Comparison of ENCODE assay signal across 17 mouse cellular contexts in genomic region chr2:132266086-132266485, GRCm38 (mm10). TPM values are rescaled to one million over a fixed set of nuclear protein-coding genes. Genes with fewer than 3 reads are reported as not detected.
A peak's percentile ranks its signal among the peaks of the same experiment; 100 is the strongest.
DNase-seq lines count a peak whose midpoint lies in the region; ATAC-seq lines count a peak whose summit lies in the region.
"Had no signal": no experiment of that assay in that cellular context is flagged by ENCODE, and none has a peak within 500 bp of the region (broad histone marks: within the 10 kb centered on the region; RNA-seq: fewer than 3 reads in every experiment).

No protein-coding gene starts in this region.

- no peaks in the 10 kb centered on the region for H3K36me3 ChIP-seq in hindbrain, embryonic 12.5 days
- H3K36me3 ChIP-seq: embryonic facial prominence, embryonic 10.5 days; kidney, embryonic 15.5 days; neural tube, embryonic 12.5 days had no signal

- H3K4me3 ChIP-seq in hindbrain, embryonic 12.5 days = no peak overlapping the region
- H3K4me3 ChIP-seq: embryonic facial prominence, embryonic 10.5 days; forebrain, embryonic 13.5 days; kidney, embryonic 15.5 days; neural tube, embryonic 12.5 days had no signal

- no peak overlapping the region for H3K4me2 ChIP-seq in hindbrain, embryonic 12.5 days (replicated peaks)
- H3K4me2 ChIP-seq: forebrain, embryonic 13.5 days; hindbrain, embryonic 14.5 days; kidney, embryonic 15.5 days; neural tube, embryonic 12.5 days had no signal

- peaks cover 14% of the 10 kb centered on the region for H3K4me1 ChIP-seq in hindbrain, embryonic 12.5 days

- peak; percentile 19 for DNase-seq in lung, postnatal 10 days
- no peak for DNase-seq in lung, postnatal 14 days
- DNase-seq in c-Kit-positive CD71-positive TER-119-positive erythroid progenitor cells, embryonic 14.5 days (ENCODE audit: low spot score) = no peak
- DNase-seq in Muller cell, postnatal 12 days (ENCODE audit: inconsistent ontology term) = no peak
- DNase-seq: adrenal gland, postnatal 25 days; cerebellum, postnatal 14 days; left cerebral cortex, postnatal 4 days had no signal

- no peak overlapping the region for H3K9ac ChIP-seq in hindbrain, embryonic 12.5 days
- H3K9ac ChIP-seq: forebrain, embryonic 13.5 days; hindbrain, embryonic 14.5 days; kidney, embryonic 15.5 days; liver, embryonic 14.5 days; neural tube, embryonic 12.5 days had no signal

- no peaks in the 10 kb centered on the region for H3K9me3 ChIP-seq in hindbrain, embryonic 12.5 days (replicated peaks)
- H3K9me3 ChIP-seq: embryonic facial prominence, embryonic 10.5 days; forebrain, embryonic 13.5 days; kidney, embryonic 15.5 days; neural tube, embryonic 12.5 days had no signal

- 95% methylated on average over 3 of the region's 3 CpGs for WGBS in hindbrain, embryonic 12.5 days

- H3K27me3 ChIP-seq in hindbrain, embryonic 12.5 days = no peaks in the 10 kb centered on the region
- H3K27me3 ChIP-seq: forebrain, embryonic 13.5 days; kidney, embryonic 15.5 days; neural tube, embryonic 12.5 days had no signal

- H3K27ac ChIP-seq in hindbrain, embryonic 12.5 days = no peak overlapping the region
- H3K27ac ChIP-seq: embryonic facial prominence, embryonic 10.5 days; forebrain, embryonic 13.5 days; hindbrain, embryonic 14.5 days; kidney, embryonic 15.5 days; liver, embryonic 14.5 days; neural tube, embryonic 12.5 days had no signal

- ATAC-seq in common myeloid progenitor, adult 5-6 weeks (replicated peaks; ENCODE audit: low read depth, poor library complexity, severe bottlenecking) = peak; percentile 23
- ATAC-seq in megakaryocyte, adult 5-6 weeks (ENCODE audit: poor library complexity, severe bottlenecking) = peak; percentile 61
- no peak for ATAC-seq in hindbrain, embryonic 12.5 days (ENCODE audit: low FRiP score)
- ATAC-seq: forebrain, embryonic 13.5 days; intestine, embryonic 16.5 days had no signal

RNA-seq across cellular contexts. Expression of gene Cds2, which starts 3.1 kb away (rescaled TPM):
- total RNA-seq in common myeloid progenitor, adult 5-6 weeks (2017) = 8.6 and 14.6 TPM in 2 replicates
- 17.9 and 32.0 TPM in 2 replicates for total RNA-seq in megakaryocyte, adult 5-6 weeks (2015)
- 24.4 and 26.3 TPM in 2 replicates for total RNA-seq in megakaryocyte, adult 5-6 weeks (2017)
- 41.6 and 43.7 TPM in 2 replicates for polyA plus RNA-seq in hindbrain, embryonic 12.5 days (2016; fragmentation: Nextera tagmentation; extraction: Ambion mirVana)

RNA-seq across cellular contexts. Expression of gene Pcna, which starts 13.0 kb away (rescaled TPM):
- total RNA-seq in common myeloid progenitor, adult 5-6 weeks (2017) = 619 and 635 TPM in 2 replicates
- 619 and 646 TPM in 2 replicates for total RNA-seq in megakaryocyte, adult 5-6 weeks (2015)
- 482 and 494 TPM in 2 replicates for total RNA-seq in megakaryocyte, adult 5-6 weeks (2017)
- 173 and 178 TPM in 2 replicates for polyA plus RNA-seq in hindbrain, embryonic 12.5 days (2016; fragmentation: Nextera tagmentation; extraction: Ambion mirVana)

RNA-seq across cellular contexts. Expression of gene Tmem230, which starts 18.5 kb away (rescaled TPM):
- 33.5 and 41.2 TPM in 2 replicates for total RNA-seq in common myeloid progenitor, adult 5-6 weeks (2017)
- 44.3 and 52.5 TPM in 2 replicates for total RNA-seq in megakaryocyte, adult 5-6 weeks (2015)
- total RNA-seq in megakaryocyte, adult 5-6 weeks (2017) = 18.4 and 18.8 TPM in 2 replicates
- polyA plus RNA-seq in hindbrain, embryonic 12.5 days (2016; fragmentation: Nextera tagmentation; extraction: Ambion mirVana) = 56.5 and 60.9 TPM in 2 replicates
